Mouse (Mus musculus) heart, adult 2 months (tissue): ENCODE measurements around the gene Coq8a. TPM values are rescaled to one million over a fixed set of nuclear protein-coding genes. Genes with fewer than 3 reads are reported as not detected.

Source experiments
- DNase-seq, 2 experiments: peaks; one replicate each; pipeline ENCODE4 v3.0.0; 2021
- H3K27ac ChIP-seq: fragments of 200-600 bp; 2 replicates; pipeline ENCODE4 v1.8.1; 2022
- H3K27me3 ChIP-seq: fragments of 200-500 bp; 2 replicates; pipeline ENCODE4 v1.6.1; 2012; ENCODE audit warnings: mild to moderate bottlenecking, low read length, inconsistent platforms, mixed read lengths; ENCODE audit not compliant: control insufficient read depth, insufficient read depth
- H3K36me3 ChIP-seq: fragments of 200-500 bp; 2 replicates; pipeline ENCODE4 v1.6.1; 2012; ENCODE audit warnings: low read length, inconsistent platforms; ENCODE audit not compliant: control insufficient read depth, insufficient read depth
- H3K4me1 ChIP-seq: fragments of 200-500 bp; 2 replicates; pipeline ENCODE4 v1.6.1; 2011; ENCODE audit warnings: low read length; ENCODE audit not compliant: control insufficient read depth, insufficient read depth
- H3K4me3 ChIP-seq: fragments of 200-600 bp; 2 replicates; pipeline ENCODE4 v1.8.1; 2022
- H3K79me2 ChIP-seq: fragments of 200-500 bp; replicated peaks from 2 replicates; pipeline ENCODE4 v1.6.1; 2012; ENCODE audit warnings: mild to moderate bottlenecking, inconsistent platforms, low read length, moderate library complexity, mixed read lengths; ENCODE audit not compliant: control insufficient read depth, insufficient read depth
- H3K9ac ChIP-seq: fragments of 200-500 bp; 2 replicates; pipeline ENCODE4 v1.6.1; 2012; ENCODE audit warnings: low read depth, mild to moderate bottlenecking, control low read depth, inconsistent platforms, low read length, mixed read lengths
- CTCF ChIP-seq: fragments of 200-600 bp; IDR thresholded peaks from 2 replicates; pipeline ENCODE4 v1.8.1; 2022; ENCODE audit warnings: antibody characterized with exemption, mild to moderate bottlenecking, moderate library complexity
- EP300 ChIP-seq: fragments of 200-500 bp; IDR thresholded peaks from 2 replicates; pipeline ENCODE4 v1.6.1; 2011; ENCODE audit warnings: low read depth, low read length, control low read depth; ENCODE audit not compliant: insufficient read depth
- POLR2A ChIP-seq: fragments of 200-500 bp; IDR thresholded peaks from 2 replicates; pipeline ENCODE4 v1.6.1; 2011; ENCODE audit warnings: mild to moderate bottlenecking, low read depth, low read length, control low read depth; ENCODE audit not compliant: insufficient read depth
- WGBS: fragments of 180-500 bp; shearing (Covaris S2); methylation state at CpG from one replicate; pipeline ENCODE4 v1.1.7; 2018; 5-methylcytosine and 5-hydroxymethylcytosine counted together
- intact Hi-C: fragments of 180-260 bp; cut with DNase I; formaldehyde crosslinking; loops from one replicate; pipeline ENCODE4 v1.15.1; 2025
- polyA plus RNA-seq: library from polyadenylated mRNA; depleted of rRNA; stranded (reverse); fragments of >200 nt; gene quantifications from 2 replicates; pipeline ENCODE4 v1.2.3, GENCODE M21; 2012
- total RNA-seq, 2 experiments: library from RNA; stranded (reverse); gene quantifications; 2 replicates each; pipeline ENCODE4 v1.2.3; 2021

Gene Coq8a
- total and polyA plus RNA-seq, 3 experiments = 468 to 919 (median 783) TPM

GRCm38 (mm10) chr1:180229906-180230305 lies 30.5 kb upstream of the Coq8a start:
- no peaks in the 10 kb centered on the region for H3K36me3 ChIP-seq
- H3K27me3 ChIP-seq = no peaks in the 10 kb centered on the region
- intact Hi-C loops = loop anchor here (5.0 kb wide), 1 partner anchor 383 kb away; no protein-coding TSS in a partner anchor
- TF ChIP-seq POLR2A (no peak), CTCF (no peak), EP300 (no peak)
- no peaks in the 10 kb centered on the region for H3K4me1 ChIP-seq
- WGBS = 85% methylated on average over 7 of the region's 7 CpGs
- no peak overlapping the region for H3K27ac ChIP-seq
- H3K4me3 ChIP-seq = no peak overlapping the region
- H3K79me2 ChIP-seq = no peaks in the 10 kb centered on the region
- no peak overlapping the region for H3K9ac ChIP-seq
- no peak for DNase-seq

GRCm38 (mm10) chr1:180228854-180229253 lies 29.5 kb upstream of the Coq8a start:
- WGBS = 72% methylated on average over 12 of the region's 12 CpGs
- Histone ChIP-seq H3K9ac (no peak overlapping the region), H3K79me2 (no peaks in the 10 kb centered on the region), H3K4me3 (no peak overlapping the region), H3K27me3 (no peaks in the 10 kb centered on the region), H3K36me3 (no peaks in the 10 kb centered on the region), H3K27ac (no peak overlapping the region), H3K4me1 (no peaks in the 10 kb centered on the region)
- DNase-seq = no peak
- intact Hi-C loops = no loop called here
- no peak for TF ChIP-seq POLR2A
- no peak for TF ChIP-seq EP300
- TF ChIP-seq CTCF = no peak

- no peak overlapping the region for H3K27ac ChIP-seq
- intact Hi-C loops = no loop called here
- no peak overlapping the region for H3K9ac ChIP-seq
- DNase-seq = no peak
- H3K4me3 ChIP-seq = no peak overlapping the region
- WGBS = 80% methylated on average over 3 of the region's 3 CpGs
- H3K36me3 ChIP-seq = no peaks in the 10 kb centered on the region
- no peaks in the 10 kb centered on the region for H3K27me3 ChIP-seq
- no peaks in the 10 kb centered on the region for H3K4me1 ChIP-seq
- TF ChIP-seq POLR2A = no peak
- no peak for TF ChIP-seq CTCF
- no peak for TF ChIP-seq EP300
- H3K79me2 ChIP-seq = no peaks in the 10 kb centered on the region
Observed at GRCm38 (mm10) chr1:180226766-180227165, 27.4 kb upstream of the Coq8a start.

- Histone ChIP-seq H3K79me2 (no peaks in the 10 kb centered on the region), H3K4me3 (peak overlapping the region; percentile 37), H3K27ac (peak overlapping the region; percentile 51; the same call in 1 of the 2 replicates), H3K9ac (peak overlapping the region; percentile 4; the same call in 1 of the 2 replicates), H3K4me1 (no peaks in the 10 kb centered on the region), H3K27me3 (no peaks in the 10 kb centered on the region), H3K36me3 (no peaks in the 10 kb centered on the region)
- intact Hi-C loops = no loop called here
- peak; percentile 23 to 30 for DNase-seq
- WGBS = 29% methylated on average over 12 of the region's 12 CpGs
- TF ChIP-seq POLR2A (no peak), EP300 (no peak), CTCF (0 out of 2 replicates have a peak, but pooled peaks have one; percentile 10)
Observed at GRCm38 (mm10) chr1:180226221-180226713, 26.9 kb upstream of the Coq8a start.

- DNase-seq = peak; percentile 56 to 69
- Histone ChIP-seq H3K36me3 (no peaks in the 10 kb centered on the region), H3K27ac (peak overlapping the region; percentile 51; the same call in 1 of the 2 replicates), H3K79me2 (no peaks in the 10 kb centered on the region), H3K4me1 (no peaks in the 10 kb centered on the region), H3K9ac (peak overlapping the region; percentile 4; the same call in 1 of the 2 replicates), H3K4me3 (peak overlapping the region; percentile 37), H3K27me3 (no peaks in the 10 kb centered on the region)
- TF ChIP-seq CTCF (no peak), EP300 (no peak), POLR2A (no peak)
- intact Hi-C loops = no loop called here
- 23% methylated on average over 21 of the region's 21 CpGs for WGBS
Observed at GRCm38 (mm10) chr1:180225500-180226220, 26.3 kb upstream of the Coq8a start.

GRCm38 (mm10) chr1:180222007-180222406 lies 22.6 kb upstream of the Coq8a start:
- H3K27me3 ChIP-seq = no peaks in the 10 kb centered on the region
- H3K4me1 ChIP-seq = no peaks in the 10 kb centered on the region
- no peak overlapping the region for H3K27ac ChIP-seq
- no peak overlapping the region for H3K9ac ChIP-seq
- H3K79me2 ChIP-seq = no peaks in the 10 kb centered on the region
- 84% methylated on average over 1 of the region's 1 CpGs for WGBS
- TF ChIP-seq EP300 (no peak), CTCF (no peak), POLR2A (no peak)
- no peak for DNase-seq
- H3K4me3 ChIP-seq = no peak overlapping the region
- no peaks in the 10 kb centered on the region for H3K36me3 ChIP-seq
- intact Hi-C loops = no loop called here
